Mouse (Mus musculus) spleen, postnatal 36 days (tissue): ENCODE results near the gene Fam53b.

Experiments used
- DNase-seq, 2 experiments: peaks; one replicate each; pipeline ENCODE4 v3.0.0; 2022; ENCODE audit warnings: low spot score in 2 of 2, mixed read lengths in 1 of 2

The Fam53b gene

GRCm38 (mm10) chr7:132767233-132767998, 46.3 kb downstream of the Fam53b start:
- no peak for DNase-seq

- no peak for DNase-seq
Observed at GRCm38 (mm10) chr7:132766235-132766871, 47.3 kb downstream of the Fam53b start.

- DNase-seq: no peak
Observed at GRCm38 (mm10) chr7:132765629-132766186, 48.0 kb downstream of the Fam53b start.

- DNase-seq: no peak
Observed at GRCm38 (mm10) chr7:132764896-132765491, 48.7 kb downstream of the Fam53b start.

- DNase-seq: no peak
Observed at GRCm38 (mm10) chr7:132764314-132764713, 49.4 kb downstream of the Fam53b start.

GRCm38 (mm10) chr7:132763911-132764310, 49.8 kb downstream of the Fam53b start:
- no peak for DNase-seq

GRCm38 (mm10) chr7:132763351-132763750, 50.3 kb downstream of the Fam53b start:
- DNase-seq: no peak

GRCm38 (mm10) chr7:132761409-132761808, 52.3 kb downstream of the Fam53b start:
- DNase-seq: no peak

GRCm38 (mm10) chr7:132760589-132761180, 53.0 kb downstream of the Fam53b start:
- DNase-seq: no peak

GRCm38 (mm10) chr7:132759926-132760325, 53.8 kb downstream of the Fam53b start:
- no peak for DNase-seq

- no peak for DNase-seq
Observed at GRCm38 (mm10) chr7:132759405-132759891, 54.2 kb downstream of the Fam53b start.

- DNase-seq: no peak
Observed at GRCm38 (mm10) chr7:132758875-132759274, 54.8 kb downstream of the Fam53b start.

- DNase-seq: no peak
Observed at GRCm38 (mm10) chr7:132756325-132756724, 57.4 kb downstream of the Fam53b start.

- DNase-seq: no peak
Observed at GRCm38 (mm10) chr7:132754389-132754750, 59.3 kb downstream of the Fam53b start.

GRCm38 (mm10) chr7:132753518-132754388, 59.9 kb downstream of the Fam53b start:
- DNase-seq: no peak

GRCm38 (mm10) chr7:132751716-132752115, 62.0 kb downstream of the Fam53b start:
- no peak for DNase-seq

GRCm38 (mm10) chr7:132749504-132749903, 64.2 kb downstream of the Fam53b start:
- no peak for DNase-seq

GRCm38 (mm10) chr7:132748076-132748769, 65.5 kb downstream of the Fam53b start:
- DNase-seq: no peak

GRCm38 (mm10) chr7:132747096-132747495, 66.6 kb downstream of the Fam53b start:
- DNase-seq: no peak

- no peak for DNase-seq
Observed at GRCm38 (mm10) chr7:132742912-132743311, 70.8 kb downstream of the Fam53b start.
